Mouse (Mus musculus): Measurements from ENCODE around the gene Sestd1.
A peak's percentile ranks its signal among the peaks of the same experiment; 100 is the strongest.

The Sestd1 gene

GRCm38 (mm10) chr2:77203916-77204315 lies 76.5 kb downstream of the Sestd1 start:
- no peak for DNase-seq

GRCm38 (mm10) chr2:77201900-77202299 lies 78.5 kb downstream of the Sestd1 start:
- DNase-seq = no peak

DNA sequence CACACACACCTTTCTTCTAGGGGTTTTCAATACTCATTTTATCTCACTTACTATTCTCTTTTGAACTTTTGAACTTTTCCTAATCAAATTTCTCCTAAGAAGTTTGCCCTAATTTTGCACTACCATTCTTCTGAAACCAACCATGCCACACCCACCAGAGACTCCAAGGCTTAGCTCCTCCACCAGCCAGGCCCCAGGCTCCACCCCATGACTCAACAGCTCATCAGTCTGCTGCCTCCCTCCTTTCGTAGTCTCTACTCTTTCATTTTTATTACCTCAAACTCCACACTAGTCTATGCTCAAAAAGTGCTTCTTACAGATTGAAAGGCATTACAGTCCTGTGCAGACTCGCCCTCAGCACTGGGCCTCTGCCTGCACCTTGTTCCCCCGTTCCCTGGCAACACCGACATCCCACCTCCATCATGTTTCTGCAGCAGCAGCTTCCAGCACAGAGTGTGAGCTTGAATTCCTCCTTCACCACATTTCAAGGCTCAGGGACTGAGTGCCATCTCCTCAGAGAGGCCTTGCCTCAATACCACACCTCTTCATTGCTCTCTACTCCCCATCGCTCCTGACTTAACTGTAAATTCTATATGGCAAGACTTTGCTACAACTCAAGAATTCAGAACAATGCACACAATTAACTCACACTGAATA lies 79.3 kb downstream of the Sestd1 start:
- DNase-seq = no peak

- DNase-seq = no peak
Observed at GRCm38 (mm10) chr2:77200379-77200778, 80.0 kb downstream of the Sestd1 start.

DNA sequence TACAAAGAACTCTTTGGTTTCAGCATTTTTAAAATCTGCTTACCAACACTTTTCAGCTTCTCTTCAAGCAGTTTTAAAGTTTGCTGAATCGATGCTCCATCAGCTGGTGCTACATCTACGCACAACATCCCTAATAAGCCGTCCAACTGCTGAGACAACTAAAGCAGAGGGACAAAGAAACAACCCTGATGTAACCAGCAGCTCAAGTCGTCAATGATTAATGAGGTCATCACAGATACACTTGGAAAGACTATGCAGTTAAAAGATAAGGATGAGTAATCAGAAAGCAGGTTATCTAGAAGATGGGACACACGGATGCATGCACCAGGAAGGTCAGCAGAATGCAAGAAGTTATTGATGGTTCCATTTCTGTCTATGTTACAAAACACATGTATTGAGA lies 82.1 kb downstream of the Sestd1 start:
- no peak for DNase-seq

GRCm38 (mm10) chr2:77196819-77197218 lies 83.6 kb downstream of the Sestd1 start:
- no peak for DNase-seq

GRCm38 (mm10) chr2:77195056-77195455 lies 85.3 kb downstream of the Sestd1 start:
- no peak for DNase-seq

- no peak for DNase-seq
Observed at GRCm38 (mm10) chr2:77191811-77192210, 88.6 kb downstream of the Sestd1 start.

GRCm38 (mm10) chr2:77190891-77191290 lies 89.5 kb downstream of the Sestd1 start:
- DNase-seq = no peak

DNA sequence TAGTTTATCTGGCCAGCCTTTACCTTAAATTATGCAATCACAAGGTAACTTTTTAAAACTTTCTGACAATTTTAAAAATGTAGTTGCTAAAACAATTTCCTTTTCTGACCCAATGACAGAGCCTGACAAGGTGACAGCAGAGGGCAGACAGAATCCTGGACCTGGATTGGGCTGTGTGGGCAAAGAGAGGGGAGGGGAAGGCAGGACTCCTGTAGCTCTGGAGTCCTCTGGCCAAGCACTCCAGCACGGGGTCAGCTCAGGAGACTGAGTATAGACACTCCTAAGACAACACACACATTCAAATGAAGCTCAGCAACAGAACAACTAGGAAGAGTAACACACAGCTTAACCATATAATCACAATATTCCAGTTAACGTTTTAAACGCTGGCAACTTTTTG lies 90.1 kb downstream of the Sestd1 start:
- DNase-seq = no peak

DNA sequence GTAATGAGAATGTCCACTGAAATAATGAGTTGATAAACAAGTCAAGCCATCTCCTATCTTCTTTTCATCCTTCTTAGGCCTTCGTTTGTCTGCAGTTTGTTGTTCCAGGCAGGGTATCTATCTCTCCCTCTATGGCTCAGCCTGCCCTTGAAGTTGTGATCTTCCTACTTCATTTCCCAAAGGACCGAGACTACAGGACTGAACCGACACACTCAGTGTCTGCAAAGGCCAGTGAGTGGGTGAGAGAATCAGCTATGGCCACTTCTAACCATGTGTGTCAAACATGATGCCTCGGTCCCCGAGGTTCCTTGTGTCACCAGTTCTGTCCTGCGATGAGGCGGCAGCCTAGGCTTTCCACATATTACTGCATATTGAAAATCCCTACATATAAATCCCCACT lies 90.7 kb downstream of the Sestd1 start:
- DNase-seq = no peak

DNA sequence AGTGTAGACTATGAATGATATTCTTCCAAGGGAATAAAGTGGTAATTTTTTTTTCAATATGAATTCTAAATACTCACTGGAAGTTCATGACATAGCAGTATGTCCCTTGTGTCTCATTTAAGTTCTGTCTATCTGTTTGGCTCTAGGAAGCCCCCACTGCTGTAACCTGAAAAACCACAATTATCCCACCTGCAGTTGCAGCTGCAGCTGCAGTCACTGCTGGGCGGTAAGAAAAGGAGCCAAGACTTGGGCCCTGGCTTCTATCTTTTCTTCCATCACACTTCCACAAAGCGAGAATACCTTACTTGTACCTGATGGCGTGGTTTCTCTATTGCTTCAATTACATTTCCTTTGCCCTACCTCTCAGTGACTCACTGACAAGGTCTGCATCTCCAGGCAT lies 92.9 kb downstream of the Sestd1 start:
- no peak for DNase-seq

- no peak for DNase-seq
Observed at GRCm38 (mm10) chr2:77186912-77187311, 93.5 kb downstream of the Sestd1 start.

DNA sequence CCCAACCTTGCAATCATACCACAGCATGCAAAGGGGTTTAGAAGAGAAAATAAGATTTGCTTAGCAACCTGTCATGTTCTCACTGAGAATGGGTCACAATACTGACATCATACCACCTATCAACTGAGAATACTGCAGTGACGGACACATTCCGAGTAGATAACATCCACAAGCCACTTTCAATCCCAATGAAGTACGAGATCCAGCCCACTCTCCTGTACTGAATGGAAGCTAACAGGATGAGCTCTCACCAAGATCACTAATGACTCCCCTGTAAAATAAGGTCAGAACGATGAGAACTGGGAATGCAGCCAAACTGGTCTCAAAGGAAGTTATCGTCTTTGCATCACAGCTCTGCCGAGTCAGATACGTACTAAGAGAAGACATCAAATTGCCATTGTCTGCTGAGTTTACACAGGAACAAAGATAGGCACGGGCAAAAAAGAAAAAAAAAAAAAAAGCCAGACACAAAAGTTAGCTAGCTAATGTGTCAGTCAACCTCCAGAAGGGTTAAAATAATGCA lies 96.3 kb downstream of the Sestd1 start:
- peak in 1 of 2 experiments; percentile 14 for DNase-seq

- no peak for DNase-seq
Observed at GRCm38 (mm10) chr2:77183646-77184045, 96.7 kb downstream of the Sestd1 start.

GRCm38 (mm10) chr2:77182996-77183380 lies 97.4 kb downstream of the Sestd1 start:
- no peak for DNase-seq

GRCm38 (mm10) chr2:77182271-77182995 lies 98.0 kb downstream of the Sestd1 start:
- no peak for DNase-seq

GRCm38 (mm10) chr2:77177472-77177871 lies 102.9 kb downstream of the Sestd1 start:
- DNase-seq = no peak

- no peak for DNase-seq
Observed at GRCm38 (mm10) chr2:77176413-77176812, 104.0 kb downstream of the Sestd1 start.

- no peak for DNase-seq
Observed at GRCm38 (mm10) chr2:77175411-77175810, 105.0 kb downstream of the Sestd1 start.

GRCm38 (mm10) chr2:77174313-77174712 lies 106.1 kb downstream of the Sestd1 start:
- DNase-seq = peak in 1 of 2 experiments; percentile 30

- no peak for DNase-seq
Observed at GRCm38 (mm10) chr2:77173821-77174220, 106.6 kb downstream of the Sestd1 start.

GRCm38 (mm10) chr2:77173366-77173765 lies 107.0 kb downstream of the Sestd1 start:
- no peak for DNase-seq

DNA sequence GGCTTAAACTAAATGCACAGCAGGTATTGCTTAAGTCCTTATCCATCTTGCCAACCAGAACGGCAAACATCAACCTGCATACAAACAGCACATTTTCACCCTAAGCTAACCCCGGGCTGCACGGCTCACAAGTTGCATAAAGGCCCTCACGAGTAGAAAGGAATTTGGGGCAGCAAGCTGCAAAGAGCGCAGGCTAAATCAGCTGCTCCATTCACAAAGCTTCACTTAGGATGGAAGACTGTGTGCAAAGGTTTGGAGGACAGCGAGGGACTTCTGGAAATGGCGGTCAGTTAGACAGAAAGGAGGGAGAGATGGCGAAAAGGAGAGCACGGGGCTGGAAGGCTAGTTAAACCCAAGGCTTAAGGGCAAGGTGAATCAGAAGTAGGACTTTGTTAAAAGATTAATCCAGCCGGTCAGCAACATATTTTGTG lies 108.1 kb downstream of the Sestd1 start:
- DNase-seq = peak; percentile 34 to 54

Measured in lung, postnatal 4 days (tissue).